Mouse (Mus musculus) olfactory bulb, adult 2 months (tissue): ENCODE data around the gene Mme.

ENCODE experiments used
- CTCF ChIP-seq: fragments of 200-500 bp; IDR thresholded peaks from 2 replicates; pipeline ENCODE4 v1.5.1; 2012; ENCODE audit warnings: low read depth, mild to moderate bottlenecking, low read length, moderate library complexity; ENCODE audit not compliant: insufficient read depth
- POLR2A ChIP-seq: fragments of 200-500 bp; IDR thresholded peaks from 2 replicates; pipeline ENCODE4 v1.6.1; 2012; ENCODE audit warnings: mild to moderate bottlenecking, low read depth, low read length, moderate library complexity; ENCODE audit not compliant: insufficient read depth

DNA sequence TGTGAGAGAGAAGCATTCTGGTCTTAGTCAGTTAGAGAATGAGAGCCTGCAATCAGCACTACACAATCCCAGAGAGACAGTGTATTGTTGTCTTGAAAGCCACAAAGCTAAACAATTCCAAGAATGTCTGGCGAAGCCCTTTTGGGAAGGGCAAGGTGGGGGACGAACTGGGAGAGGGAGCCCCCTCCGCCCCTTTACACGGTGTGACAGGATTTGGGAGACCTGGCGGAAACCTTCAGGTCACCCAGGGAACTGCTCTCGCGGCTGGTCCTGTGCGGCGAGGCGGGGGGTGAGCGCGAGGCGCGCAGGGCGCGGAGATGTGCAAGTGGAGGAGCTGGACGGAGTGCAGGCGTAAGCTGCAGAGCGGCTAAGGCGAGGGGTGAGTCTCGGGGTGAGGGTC, 53.9 kb downstream of the Mme start:
- TF ChIP-seq CTCF (no peak), POLR2A (no peak)
